Mouse (Mus musculus) midbrain, postnatal 0 days (tissue): Measurements from ENCODE around the gene Ermp1. TPM values are rescaled to one million over a fixed set of nuclear protein-coding genes. Genes with fewer than 3 reads are reported as not detected.

Source experiments
- ATAC-seq: fragments of 200-750 bp; cut with Nextera tagmentation; 2 replicates; pipeline ENCODE4 v1.8.0; 2017; ENCODE audit warnings: moderate number of reproducible peaks, mild to moderate bottlenecking, moderate TSS enrichment, moderate library complexity; ENCODE audit not compliant: low FRiP score
- DNase-seq: peaks from one replicate; pipeline ENCODE4 v3.0.0-alpha.2; 2015; ENCODE audit warnings: low spot score
- H3K27ac ChIP-seq: fragments of 300-500 bp; sonication (generic); 2 replicates; pipeline ENCODE4 v1.5.1; 2014; ENCODE audit warnings: low read depth, mild to moderate bottlenecking, low read length, mixed read lengths
- H3K27me3 ChIP-seq: fragments of 300-500 bp; sonication (generic); 2 replicates; pipeline ENCODE4 v1.6.1; 2014; ENCODE audit warnings: low read length, control low read depth, mixed read lengths; ENCODE audit not compliant: insufficient read depth
- H3K36me3 ChIP-seq: fragments of 300-500 bp; sonication (generic); 2 replicates; pipeline ENCODE4 v1.6.1; 2014; ENCODE audit warnings: low read length, control low read depth, mixed read lengths; ENCODE audit not compliant: insufficient read depth
- H3K4me1 ChIP-seq: fragments of 300-500 bp; sonication (generic); 2 replicates; pipeline ENCODE4 v1.6.1; 2014; ENCODE audit warnings: mild to moderate bottlenecking, control low read depth, antibody characterized with exemption, low read length, mixed read lengths; ENCODE audit not compliant: insufficient read depth
- H3K4me2 ChIP-seq: fragments of 300-500 bp; sonication (generic); 2 replicates; pipeline ENCODE4 v1.6.1; 2014; ENCODE audit warnings: low read depth, mild to moderate bottlenecking, low read length, mixed read lengths; ENCODE audit not compliant: poor library complexity, severe bottlenecking
- H3K4me3 ChIP-seq: fragments of 300-500 bp; sonication (generic); 2 replicates; pipeline ENCODE4 v1.5.1; 2014; ENCODE audit warnings: low read depth, mild to moderate bottlenecking, low read length, moderate library complexity
- H3K9ac ChIP-seq: fragments of 300-500 bp; sonication (generic); replicated peaks from 2 replicates; pipeline ENCODE4 v1.6.1; 2014; ENCODE audit warnings: mild to moderate bottlenecking, low read length, moderate library complexity, mixed read lengths; ENCODE audit not compliant: poor library complexity, severe bottlenecking
- H3K9me3 ChIP-seq: fragments of 300-500 bp; sonication (generic); 2 replicates; pipeline ENCODE4 v1.6.1; 2016; ENCODE audit warnings: low read length, control low read depth
- CTCF ChIP-seq: IDR thresholded peaks from 2 replicates; pipeline ENCODE4 v1.5.1; 2016; ENCODE audit warnings: antibody characterized with exemption, mild to moderate bottlenecking
- WGBS: fragments of 180-500 bp; shearing (Covaris S2); extraction: QIAGEN DNeasy Blood & Tissue Kit; methylation state at CpG from one replicate; pipeline ENCODE4 v1.1.7; 2014; 5-methylcytosine and 5-hydroxymethylcytosine counted together
- polyA plus RNA-seq: library from polyadenylated mRNA; unstranded; fragments of >200 nt; fragmentation: Nextera tagmentation; extraction: Ambion mirVana; gene quantifications from 2 replicates; pipeline ENCODE4 v1.2.1, GENCODE M21; 2015
- total RNA-seq: library from RNA; depleted of rRNA; stranded (reverse); fragments of >200 nt; gene quantifications from 2 replicates; pipeline ENCODE4 v1.2.3, GENCODE M21; 2014

The Ermp1 gene
- total and polyA plus RNA-seq, 2 experiments from 2014 or later = 9.6 to 15.8 TPM

DNA sequence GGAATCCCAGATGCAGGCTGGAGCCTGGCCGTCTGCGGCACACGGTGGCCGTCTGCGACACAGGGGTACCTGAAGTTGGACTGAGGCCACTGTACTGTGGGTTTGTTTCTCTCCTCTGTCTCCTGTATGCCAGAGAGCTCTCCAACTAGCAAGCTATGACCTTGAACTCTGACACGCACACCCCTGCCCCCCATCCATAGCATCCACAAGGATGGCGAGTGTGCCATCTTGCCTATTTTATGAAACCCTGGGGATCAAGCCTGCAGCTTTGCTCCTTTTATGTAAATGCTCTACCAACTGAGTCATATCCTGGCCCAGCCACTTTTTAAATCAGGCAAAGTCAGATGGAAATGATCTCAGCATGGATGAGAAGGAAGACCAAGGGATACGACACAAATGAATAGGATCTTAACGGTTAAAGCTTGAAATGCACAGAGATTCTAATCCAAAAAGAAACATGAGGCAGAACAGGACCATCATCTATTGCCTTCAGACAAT is 5.6 kb upstream of the Ermp1 start:
- Histone ChIP-seq H3K4me1 (no peaks in the 10 kb centered on the region), H3K27ac (no peak overlapping the region), H3K4me3 (no peak overlapping the region), H3K27me3 (no peaks in the 10 kb centered on the region), H3K4me2 (no peak overlapping the region), H3K36me3 (no peaks in the 10 kb centered on the region), H3K9me3 (no peaks in the 10 kb centered on the region), H3K9ac (no peak overlapping the region)
- ATAC-seq (no peak), DNase-seq (no peak)
- TF ChIP-seq CTCF = no peak
- 79% methylated on average over 9 of the region's 9 CpGs for WGBS

DNA sequence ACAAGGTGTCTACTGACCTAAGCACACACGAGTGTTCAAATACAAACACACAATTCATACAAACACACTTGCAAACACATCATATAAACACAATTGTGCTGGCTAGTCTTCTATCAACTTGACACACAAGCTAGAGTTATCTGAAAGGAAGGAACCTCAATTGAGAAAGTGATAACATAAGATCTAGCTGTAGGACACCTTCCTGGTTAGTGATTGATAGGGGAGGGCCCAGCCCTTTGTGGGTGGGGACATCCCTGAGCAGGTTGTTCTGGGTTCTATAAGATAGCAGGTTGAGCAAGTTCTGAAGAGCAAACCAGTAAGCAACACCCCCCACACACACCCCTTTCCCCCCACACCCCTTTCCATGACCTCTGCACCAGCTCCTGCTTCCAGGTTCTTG is 1.5 kb upstream of the Ermp1 start:
- Histone ChIP-seq H3K9me3 (no peaks in the 10 kb centered on the region), H3K27ac (no peak overlapping the region), H3K4me1 (no peaks in the 10 kb centered on the region), H3K4me3 (no peak overlapping the region), H3K9ac (no peak overlapping the region), H3K36me3 (no peaks in the 10 kb centered on the region), H3K27me3 (no peaks in the 10 kb centered on the region), H3K4me2 (no peak overlapping the region)
- ATAC-seq (no peak), DNase-seq (no peak)
- TF ChIP-seq CTCF = no peak
- WGBS = 89% methylated on average over 1 of the region's 1 CpGs

DNA sequence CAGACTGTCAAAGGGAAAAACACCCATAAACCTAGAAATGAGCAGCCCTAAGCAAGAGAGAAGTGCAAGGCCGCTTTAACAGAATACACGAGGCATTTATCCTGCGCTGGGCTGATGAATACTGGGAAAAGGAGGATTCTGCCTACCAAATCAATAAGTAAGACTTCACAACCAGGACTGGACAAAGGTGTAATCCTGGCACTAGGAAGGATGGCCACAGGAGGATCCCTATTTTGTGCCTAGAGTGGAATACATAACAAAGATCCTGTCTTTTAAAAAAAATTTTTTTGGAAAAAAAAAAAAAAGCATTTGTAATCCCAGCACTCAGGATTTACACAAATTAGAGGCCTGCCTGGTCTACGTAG is 317 bp upstream of the Ermp1 start:
- Histone ChIP-seq H3K9ac (no peak overlapping the region), H3K4me2 (peak overlapping the region; percentile 59), H3K4me1 (no peaks in the 10 kb centered on the region), H3K27me3 (no peaks in the 10 kb centered on the region), H3K36me3 (no peaks in the 10 kb centered on the region), H3K4me3 (peak overlapping the region; percentile 83), H3K27ac (peak overlapping the region; percentile 85), H3K9me3 (no peaks in the 10 kb centered on the region)
- ATAC-seq (no peak), DNase-seq (no peak)
- TF ChIP-seq CTCF = no peak
- WGBS = 17% methylated on average over 4 of the region's 4 CpGs

GRCm38 (mm10) chr19:29644747-29645146 is 3.5 kb downstream of the Ermp1 start:
- ATAC-seq (no peak), DNase-seq (peak; percentile 9)
- H3K27me3 ChIP-seq = no peaks in the 10 kb centered on the region
- TF ChIP-seq CTCF = peak; percentile 29; the same call in 1 of the 2 replicates
- no peak overlapping the region for H3K9ac ChIP-seq
- H3K4me2 ChIP-seq = no peak overlapping the region
- H3K27ac ChIP-seq = no peak overlapping the region
- no peaks in the 10 kb centered on the region; the same call in 1 of the 2 replicates for H3K36me3 ChIP-seq
- no peaks in the 10 kb centered on the region for H3K9me3 ChIP-seq
- WGBS = 97% methylated on average over 6 of the region's 6 CpGs
- H3K4me1 ChIP-seq = no peaks in the 10 kb centered on the region
- H3K4me3 ChIP-seq = no peak overlapping the region

- H3K4me1 ChIP-seq = no peaks in the 10 kb centered on the region
- no peak overlapping the region for H3K9ac ChIP-seq
- H3K9me3 ChIP-seq = no peaks in the 10 kb centered on the region
- no peak overlapping the region for H3K4me3 ChIP-seq
- no peaks in the 10 kb centered on the region; the same call in 1 of the 2 replicates for H3K36me3 ChIP-seq
- H3K27ac ChIP-seq = no peak overlapping the region
- no peak for ATAC-seq
- 50% methylated on average over 11 of the region's 11 CpGs for WGBS
- H3K27me3 ChIP-seq = no peaks in the 10 kb centered on the region
- TF ChIP-seq CTCF = no peak
- no peak overlapping the region for H3K4me2 ChIP-seq
- no peak for DNase-seq
Measured at GRCm38 (mm10) chr19:29643194-29643922, 4.9 kb downstream of the Ermp1 start.

- Histone ChIP-seq H3K4me2 (no peak overlapping the region), H3K4me1 (no peaks in the 10 kb centered on the region), H3K36me3 (no peaks in the 10 kb centered on the region; the same call in 1 of the 2 replicates), H3K27me3 (no peaks in the 10 kb centered on the region), H3K4me3 (no peak overlapping the region), H3K9ac (no peak overlapping the region), H3K9me3 (no peaks in the 10 kb centered on the region), H3K27ac (no peak overlapping the region)
- DNase-seq = no peak
- ATAC-seq = no peak
- 51% methylated on average over 6 of the region's 6 CpGs for WGBS
- no peak for TF ChIP-seq CTCF
Measured at GRCm38 (mm10) chr19:29642211-29642610, 6.0 kb downstream of the Ermp1 start.
